Mouse (Mus musculus) gastrocnemius, postnatal 10 days (tissue): ENCODE measurements at regions not wholly inside any gene's neighbourhood (a gene's known extent, or its start where the extent isn't known, plus 50 kb on each side); places are given as distances from the start of the nearest gene placed in this dataset.
"Not testable (repeated sequence)": the region's sequence is repeated elsewhere in the genome, so short reads cannot be mapped to it uniquely, and the experiment has no call there.

Source experiments
- DNase-seq: peaks from one replicate; pipeline ENCODE4 v3.0.0; 2021; ENCODE audit warnings: mixed read lengths

DNA sequence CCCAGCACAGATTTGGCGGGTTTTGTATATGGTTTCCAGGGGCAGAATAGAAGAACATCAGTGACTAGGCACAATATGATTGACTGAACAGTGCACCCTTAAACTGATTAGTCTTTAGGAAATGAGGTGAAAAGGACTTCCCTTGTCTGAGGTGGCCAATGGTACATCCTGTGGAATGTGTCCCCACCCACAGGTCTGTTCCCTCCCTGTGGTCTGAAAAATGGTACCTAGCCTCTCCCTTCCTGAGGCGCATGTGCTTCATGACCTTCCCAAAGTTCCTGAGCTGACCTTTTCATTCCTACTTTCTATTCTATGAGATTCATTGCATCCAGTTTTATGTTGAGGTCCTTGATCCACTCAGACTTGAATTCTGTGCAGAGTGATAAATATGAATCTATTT is 76.0 kb downstream of the Zfp97 start:
- DNase-seq: not testable (repeated sequence)

DNA sequence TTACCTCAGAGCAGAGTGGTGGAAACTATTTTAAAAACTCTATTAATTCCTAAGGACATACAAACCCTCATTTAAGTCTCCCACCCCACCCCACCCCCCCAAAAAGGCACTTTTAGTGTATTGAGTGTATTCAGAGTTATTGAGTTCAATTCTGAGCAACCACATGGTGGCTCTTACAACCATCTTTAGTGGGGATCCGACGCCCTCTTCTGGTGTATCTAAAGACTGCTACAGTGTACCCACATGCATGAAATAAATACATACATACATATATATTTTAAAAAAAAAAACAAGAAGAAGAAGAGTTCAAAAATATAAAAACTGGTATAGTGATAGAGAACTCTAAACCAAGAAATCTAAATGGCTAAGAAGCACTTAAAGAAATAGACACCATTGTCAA is 107.9 kb downstream of the Zfp97 start:
- DNase-seq: no peak

DNA sequence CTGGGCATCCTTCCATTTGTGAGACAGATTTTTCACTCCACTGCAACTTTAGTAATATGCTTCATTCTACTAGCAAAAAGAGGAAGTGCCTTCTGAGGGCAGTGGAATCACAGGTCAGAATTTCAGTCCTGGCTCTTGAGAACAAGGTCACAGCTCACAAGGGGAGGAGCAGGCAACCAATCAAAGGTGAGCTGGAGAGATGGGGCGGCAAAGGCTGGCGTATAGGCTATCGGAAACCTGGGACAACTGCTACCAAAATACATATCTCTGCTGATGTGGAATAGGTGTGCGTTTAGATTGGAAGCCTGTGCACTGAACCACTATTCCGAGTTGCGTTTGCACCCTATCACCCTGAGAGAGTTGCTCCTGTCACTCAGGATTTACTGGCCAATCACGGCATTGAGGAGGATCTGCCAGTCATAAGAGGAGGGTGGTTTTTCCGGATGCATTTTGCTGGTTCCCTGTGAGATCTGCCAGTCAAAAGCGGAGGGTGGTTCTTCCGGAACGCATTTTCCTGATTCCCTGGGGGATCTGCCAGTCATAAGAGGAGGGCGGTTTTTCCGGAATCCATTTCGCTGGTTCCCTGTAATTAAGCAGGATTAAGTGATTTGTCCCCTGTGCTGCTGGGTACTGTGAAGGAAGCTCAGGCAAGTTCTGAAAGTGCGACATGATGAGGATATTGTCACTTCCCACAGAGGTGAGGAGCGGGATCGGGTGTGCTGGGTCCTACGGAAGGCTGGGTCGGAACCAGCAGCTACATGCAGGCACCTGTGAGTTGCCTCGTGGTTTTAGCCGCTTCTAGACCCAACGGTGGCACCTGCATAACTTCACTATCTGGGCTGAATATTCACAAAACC is 113.3 kb downstream of the Zfp97 start:
- DNase-seq: peak; percentile 74

DNA sequence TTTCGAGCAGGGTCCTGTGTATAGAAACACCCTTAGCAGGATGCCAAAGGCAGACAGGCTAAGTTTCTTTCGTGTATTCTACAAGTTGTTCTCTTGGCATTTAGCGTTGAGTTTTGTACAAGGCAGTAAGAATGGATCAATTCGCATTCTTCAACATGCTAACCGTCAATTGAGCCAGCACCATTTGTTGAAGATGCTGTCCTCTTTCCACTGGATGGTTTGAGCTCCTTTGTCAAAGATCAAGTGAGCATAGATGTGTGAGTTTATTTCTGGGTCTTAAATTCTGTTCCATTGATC is 113.9 kb downstream of the Zfp97 start:
- DNase-seq: not testable (repeated sequence)
